Mouse (Mus musculus) gonadal fat pad, adult 2 months (tissue): Measurements from ENCODE around the gene Fscn2. TPM values are rescaled to one million over a fixed set of nuclear protein-coding genes. Genes with fewer than 3 reads are reported as not detected.

Source experiments
- DNase-seq: peaks from one replicate; pipeline ENCODE4 v3.0.0-alpha.2; 2012; ENCODE audit warnings: low read depth
- polyA plus RNA-seq: library from polyadenylated mRNA; depleted of rRNA; stranded (reverse); fragments of >200 nt; gene quantifications from 2 replicates; pipeline ENCODE4 v1.2.3, GENCODE M21; 2012

The Fscn2 gene
- polyA plus RNA-seq, 1 experiment, result 0.78 TPM

DNA sequence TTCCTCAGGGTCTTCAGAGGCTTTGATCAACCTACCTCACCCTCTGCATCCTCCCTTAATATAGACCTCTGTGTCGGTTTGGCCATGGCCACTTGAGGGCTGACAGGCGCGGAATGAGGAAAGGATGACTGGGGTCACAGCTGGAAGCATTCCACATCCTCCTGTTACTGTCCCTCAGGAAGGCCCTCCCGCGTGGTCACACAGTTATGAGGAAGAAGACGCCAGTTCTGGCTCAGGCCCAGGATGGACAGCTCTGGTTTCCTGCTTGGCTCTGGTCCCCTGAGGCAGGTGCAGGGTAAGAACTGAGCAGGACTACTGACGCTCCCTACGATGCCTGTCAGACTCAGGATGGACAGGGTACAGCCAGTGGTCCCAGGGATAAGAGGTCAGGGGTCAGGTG, 1.3 kb upstream of the Fscn2 start:
- DNase-seq, result no peak

DNA sequence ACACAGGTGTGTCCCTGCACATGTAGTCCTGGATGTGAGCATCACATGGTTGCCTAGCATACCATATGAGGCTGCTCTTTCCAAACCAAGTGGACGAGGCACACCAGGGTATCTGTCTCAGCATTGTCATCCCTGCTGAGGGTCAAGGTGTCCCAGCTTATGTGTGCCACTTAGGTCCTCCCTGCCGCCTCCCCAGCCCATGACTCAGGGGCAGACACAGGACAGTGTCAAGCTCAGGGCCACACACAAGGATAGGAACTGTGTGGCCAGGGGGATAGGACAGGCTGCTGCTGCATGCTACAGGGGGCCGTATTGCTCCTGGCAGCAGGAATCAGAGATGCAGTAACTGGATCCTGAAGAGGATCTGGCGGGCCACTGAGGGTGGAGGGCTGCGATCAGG, 579 bp upstream of the Fscn2 start:
- DNase-seq, result no peak

DNA sequence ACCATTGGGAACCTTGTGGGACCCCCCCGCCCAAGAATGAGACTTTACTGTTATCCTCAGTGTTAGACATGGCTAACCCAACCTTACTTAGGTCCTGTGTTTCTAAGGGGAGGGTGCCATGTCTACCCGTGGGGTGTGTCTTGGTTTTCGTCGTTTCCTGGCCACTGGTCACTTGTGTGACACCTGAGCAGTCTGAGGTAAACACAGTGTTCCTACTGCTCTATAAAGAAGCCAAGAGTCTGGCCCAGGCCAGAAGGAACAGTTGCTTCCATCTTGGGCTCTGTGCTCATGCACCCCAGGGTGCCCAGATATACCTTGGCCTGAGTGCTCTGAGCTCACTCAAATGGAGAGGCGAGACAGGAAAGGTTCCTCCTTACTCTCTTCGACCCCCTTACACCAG, 1.6 kb downstream of the Fscn2 start:
- DNase-seq, result no peak

DNA sequence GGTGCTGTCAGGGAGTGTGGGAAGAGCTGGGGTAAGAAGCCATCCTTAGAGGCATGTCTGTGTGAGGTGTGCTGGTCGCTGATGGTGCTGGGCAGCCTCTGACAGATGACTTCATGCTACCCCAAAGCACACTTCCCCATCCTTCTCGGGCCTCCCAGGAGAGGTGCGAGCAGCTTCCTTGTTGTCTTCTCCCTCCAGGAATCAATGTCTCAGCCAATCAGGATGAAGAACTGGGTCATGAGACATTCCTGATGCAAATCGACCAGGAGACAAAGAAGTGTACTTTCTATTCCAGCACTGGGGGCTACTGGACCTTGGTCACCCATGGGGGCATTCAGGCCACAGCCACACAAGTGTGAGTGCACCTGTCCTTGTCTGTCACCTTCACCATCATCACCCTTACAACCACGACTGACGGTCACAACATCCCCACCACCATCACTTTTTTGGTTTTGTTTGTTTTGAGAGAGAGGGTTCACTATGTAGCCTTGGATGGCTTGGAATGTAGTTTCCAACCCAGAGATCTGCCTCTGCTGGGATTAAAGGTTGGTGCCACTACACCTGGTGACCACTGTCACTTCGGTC, 5.2 kb downstream of the Fscn2 start:
- no peak for DNase-seq

- no peak for DNase-seq
These were observed 8.3 kb downstream of the Fscn2 start for GRCm38 (mm10) chr11:120369656-120370055.

GRCm38 (mm10) chr11:120373025-120373424, 11.7 kb downstream of the Fscn2 start:
- no peak for DNase-seq

DNA sequence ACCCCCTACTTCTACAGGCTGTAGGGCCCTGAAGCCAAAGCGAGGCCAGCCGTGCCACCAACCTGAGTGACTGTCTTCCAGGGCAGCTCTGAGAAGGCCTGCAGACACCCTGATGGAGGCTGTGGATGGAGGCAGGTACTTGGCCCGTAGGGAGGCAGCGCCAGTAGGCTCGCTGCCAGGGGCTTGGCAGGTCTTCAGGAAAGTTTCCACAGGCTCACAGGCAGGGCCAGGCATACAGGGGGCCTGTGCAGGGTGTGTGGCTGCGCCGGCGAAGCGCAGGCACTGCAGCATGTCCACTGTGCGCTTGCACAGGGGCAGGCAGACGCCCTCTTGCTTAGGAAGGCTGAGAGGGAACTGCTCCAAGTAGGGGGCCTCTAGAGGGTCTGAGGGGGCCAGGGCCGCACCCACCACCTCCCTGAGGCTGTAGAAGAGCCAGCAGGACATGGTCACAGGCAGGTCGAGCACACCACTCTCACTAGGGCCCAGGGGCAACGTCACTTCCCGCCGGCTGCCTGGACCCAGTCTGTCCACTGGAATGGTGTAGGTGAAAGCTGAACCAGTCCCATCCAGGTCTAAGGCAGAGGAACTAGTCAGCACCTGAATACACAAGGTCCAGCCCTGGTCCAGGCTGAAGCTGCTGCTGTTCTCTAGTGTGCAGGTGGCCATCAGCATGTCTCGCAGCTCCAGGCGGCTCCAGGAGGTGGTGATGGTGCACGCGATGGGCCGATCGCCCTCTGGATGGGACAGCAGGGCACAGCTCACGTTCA, 12.7 kb downstream of the Fscn2 start:
- no peak for DNase-seq

GRCm38 (mm10) chr11:120375324-120375723, 14.0 kb downstream of the Fscn2 start:
- DNase-seq, result no peak

DNA sequence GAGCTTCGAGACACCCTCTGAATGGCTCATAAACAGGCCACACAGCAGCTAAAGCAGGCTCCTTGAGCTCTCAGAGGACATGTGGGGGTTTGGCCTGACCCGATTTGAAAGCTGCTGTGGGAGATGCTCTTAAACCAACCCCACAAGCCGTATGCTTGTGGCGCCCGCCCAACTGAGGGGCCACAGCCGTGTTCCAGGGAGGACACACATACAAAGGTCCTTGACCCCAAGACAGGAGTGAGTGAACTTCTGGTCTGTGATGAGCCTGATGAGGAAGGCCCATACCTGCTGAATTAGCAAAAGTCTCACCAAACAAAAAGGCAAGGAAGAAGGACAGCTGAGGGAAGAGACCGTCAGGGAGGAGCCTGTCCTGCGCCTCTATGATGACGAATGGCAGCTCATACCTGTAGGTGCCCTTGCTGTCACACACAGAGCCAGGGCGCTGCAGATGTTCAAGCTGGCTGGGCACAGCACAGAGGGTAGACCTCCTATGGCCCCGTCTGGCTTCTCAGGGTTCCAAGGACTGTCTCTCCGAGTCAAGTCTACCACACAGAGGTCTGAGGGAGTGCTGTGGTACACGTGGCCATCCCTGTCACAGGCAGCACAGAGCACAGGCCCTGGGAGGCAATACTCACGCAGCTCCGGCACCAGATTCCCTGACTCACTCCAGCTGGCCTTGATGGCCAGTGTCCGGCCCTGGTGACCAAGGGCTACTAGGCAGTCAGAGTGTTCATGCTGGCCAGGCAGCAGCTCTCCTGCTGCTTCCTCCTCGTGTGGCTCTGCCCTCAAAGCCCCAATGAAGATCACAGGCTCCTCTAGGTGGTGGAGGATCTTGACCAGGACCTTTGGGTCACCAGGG, 15.2 kb downstream of the Fscn2 start:
- DNase-seq, result no peak

GRCm38 (mm10) chr11:120377337-120377736, 16.0 kb downstream of the Fscn2 start:
- no peak for DNase-seq

- no peak for DNase-seq
These were observed 16.8 kb downstream of the Fscn2 start for GRCm38 (mm10) chr11:120378031-120378610.

DNA sequence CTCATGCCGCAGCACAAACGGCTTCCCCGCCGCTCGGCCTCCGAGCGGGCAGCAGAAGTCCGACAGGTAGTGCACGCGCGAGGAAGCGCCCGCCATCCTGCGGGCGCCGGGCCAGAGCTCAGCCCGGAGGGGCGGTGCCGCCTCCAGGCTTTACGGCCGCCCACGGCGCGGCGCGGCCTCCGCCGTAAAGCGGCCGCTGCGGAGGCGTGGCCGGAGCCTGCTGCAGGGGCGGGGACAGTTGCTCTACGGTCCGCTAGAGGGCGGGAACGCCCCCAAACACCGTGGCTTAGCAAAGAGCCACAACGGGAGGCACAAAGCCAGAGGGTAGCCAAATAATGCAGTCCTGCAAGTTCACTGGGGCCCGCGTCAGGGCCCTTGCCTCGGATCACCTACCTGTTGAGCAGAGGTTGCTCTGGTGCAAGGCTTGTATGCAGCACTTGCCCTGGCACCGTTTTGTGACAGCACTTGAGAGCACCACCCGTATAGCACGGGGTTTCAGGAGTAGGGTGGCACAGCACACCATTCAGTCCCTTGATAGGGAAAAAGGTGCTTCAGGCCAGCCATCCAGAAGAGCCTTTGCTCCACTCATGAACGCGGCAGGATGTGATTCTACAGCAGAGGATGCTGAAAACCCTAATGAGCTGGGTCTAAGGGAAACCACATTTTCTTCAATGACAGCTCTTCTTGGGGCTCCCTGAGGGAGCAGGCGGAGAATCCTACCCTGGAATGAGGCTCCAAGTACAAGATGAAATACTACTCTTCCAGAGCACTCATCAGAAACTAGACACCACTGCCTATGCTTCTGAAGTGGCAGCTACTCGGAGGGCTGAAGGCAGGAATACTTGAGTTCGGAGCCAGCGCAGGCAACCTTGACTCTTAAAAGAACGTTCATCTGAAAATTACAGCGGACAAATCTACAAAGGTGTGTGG, 17.5 kb downstream of the Fscn2 start, which contains the start of gene Faap100:
Faap100 (minus strand) TSS at position 154 of the 930 bp plus-strand sequence.
- DNase-seq, result peak; percentile 49

DNA sequence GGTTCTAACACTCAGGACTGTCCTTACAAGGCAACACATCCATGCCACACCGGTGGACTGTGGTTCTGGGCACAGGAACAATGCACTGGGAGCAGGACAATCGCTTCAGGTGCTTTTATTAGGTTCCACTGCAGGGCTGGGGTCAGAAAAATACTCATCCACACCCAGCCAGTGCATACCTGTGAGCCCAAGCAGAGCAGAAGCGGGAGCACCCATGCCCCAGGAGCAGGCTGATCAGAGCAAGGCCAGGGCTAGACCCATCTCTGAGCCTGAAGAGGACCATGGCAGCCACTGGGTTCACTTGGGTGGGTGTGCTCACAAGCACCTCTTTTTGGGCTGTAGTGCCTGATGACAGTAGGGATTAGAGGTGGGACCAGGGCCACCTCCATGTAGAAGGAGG, 18.9 kb downstream of the Fscn2 start:
- DNase-seq, result no peak

DNA sequence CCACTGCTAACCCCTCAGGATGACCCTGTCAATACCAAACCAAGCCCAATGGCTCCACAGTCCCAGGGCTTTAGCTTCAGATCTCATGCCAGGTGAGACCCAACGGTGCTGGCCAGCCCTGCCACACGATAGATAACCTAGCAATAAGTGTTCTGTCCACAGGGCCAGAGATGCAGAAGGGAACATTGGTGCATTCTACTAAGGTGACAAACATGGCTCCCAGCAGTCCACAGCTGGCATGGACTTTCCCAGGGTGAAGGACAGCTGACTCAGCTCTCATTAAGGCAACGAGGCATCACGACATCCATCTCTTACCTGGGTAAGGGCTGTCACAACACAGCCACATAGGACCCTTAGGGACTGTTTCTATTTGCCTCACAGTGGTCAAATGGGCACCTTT, 19.8 kb downstream of the Fscn2 start:
- DNase-seq, result no peak

DNA sequence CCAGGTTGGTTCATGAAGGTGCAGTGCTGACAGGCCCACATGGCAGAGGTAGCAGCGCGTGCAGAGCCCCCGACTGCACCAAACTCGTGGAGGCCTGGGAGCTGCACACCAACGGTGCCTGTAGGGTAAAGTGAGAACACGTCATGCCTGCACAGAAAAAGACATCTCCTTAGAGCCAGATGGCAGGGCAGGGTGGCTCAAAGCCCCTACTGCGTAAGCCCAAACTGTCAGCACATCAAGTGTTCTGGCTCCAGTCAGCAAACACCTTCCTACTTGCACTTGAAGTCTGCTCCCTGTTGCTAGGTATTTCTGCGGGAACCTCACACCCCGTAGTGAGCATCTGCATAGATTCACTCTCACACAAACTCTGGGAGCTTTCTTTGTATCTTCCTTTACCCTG, 21.2 kb downstream of the Fscn2 start:
- DNase-seq, result no peak

DNA sequence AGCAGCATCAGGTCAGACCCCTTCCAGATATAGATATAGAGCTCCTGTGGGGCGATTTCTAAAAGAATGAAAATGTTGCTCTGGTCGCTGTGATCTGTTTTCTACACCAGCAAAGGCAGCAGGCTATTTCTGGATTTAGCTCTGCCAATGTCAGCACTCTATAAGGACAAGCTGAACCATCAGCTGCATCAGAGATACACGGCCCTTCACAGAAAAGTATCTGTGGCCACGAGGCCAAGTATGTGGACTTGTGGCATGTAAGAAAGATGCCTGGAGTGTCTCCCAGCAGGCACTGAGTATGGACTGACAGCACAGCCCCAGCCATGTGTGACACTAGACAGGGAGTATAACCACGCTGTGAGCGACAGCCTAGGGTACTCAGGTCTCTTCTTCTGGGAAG, 25.3 kb downstream of the Fscn2 start:
- DNase-seq, result no peak

DNA sequence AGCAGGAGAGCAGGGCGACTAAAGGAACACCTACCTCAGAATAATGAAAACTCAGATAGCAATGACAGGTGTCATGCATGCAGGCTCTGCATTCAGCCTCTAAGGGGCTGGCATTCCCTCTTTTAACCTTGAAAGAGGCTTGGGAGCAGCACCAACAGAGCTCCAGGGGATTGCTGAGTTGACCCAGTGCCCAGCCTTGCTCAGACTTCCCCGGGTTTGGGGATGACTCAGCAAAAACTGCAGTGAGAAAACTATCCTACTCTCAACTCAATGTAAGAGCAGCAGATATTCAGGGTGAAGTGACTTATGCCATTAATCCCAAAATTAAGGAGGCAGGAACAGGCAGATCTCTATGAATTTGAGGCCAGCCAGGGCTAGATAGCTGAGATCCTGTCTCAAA, 25.8 kb downstream of the Fscn2 start:
- DNase-seq, result no peak

DNA sequence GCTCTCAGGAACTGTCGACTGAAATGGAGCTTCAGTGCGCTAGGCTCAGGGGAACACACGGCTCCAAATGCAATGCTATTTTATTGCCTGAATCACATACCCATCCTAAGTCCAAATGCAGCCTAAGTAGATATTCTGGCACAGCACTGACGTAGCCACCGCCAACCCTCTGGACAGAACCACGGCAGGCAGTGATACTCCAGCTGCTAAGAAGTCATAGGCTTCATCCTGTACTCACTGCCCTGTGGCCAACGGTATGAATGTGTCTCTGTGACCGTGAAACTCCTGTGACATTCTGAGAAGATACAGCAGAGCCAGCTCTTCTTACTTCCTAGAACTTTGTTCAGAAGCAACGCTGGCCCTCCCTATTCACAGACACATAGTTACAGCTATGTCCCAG, 27.2 kb downstream of the Fscn2 start:
- no peak for DNase-seq

GRCm38 (mm10) chr11:120395661-120396060, 34.3 kb downstream of the Fscn2 start:
- DNase-seq, result peak; percentile 79

- no peak for DNase-seq
These were observed 36.3 kb downstream of the Fscn2 start for GRCm38 (mm10) chr11:120397602-120398001.

DNA sequence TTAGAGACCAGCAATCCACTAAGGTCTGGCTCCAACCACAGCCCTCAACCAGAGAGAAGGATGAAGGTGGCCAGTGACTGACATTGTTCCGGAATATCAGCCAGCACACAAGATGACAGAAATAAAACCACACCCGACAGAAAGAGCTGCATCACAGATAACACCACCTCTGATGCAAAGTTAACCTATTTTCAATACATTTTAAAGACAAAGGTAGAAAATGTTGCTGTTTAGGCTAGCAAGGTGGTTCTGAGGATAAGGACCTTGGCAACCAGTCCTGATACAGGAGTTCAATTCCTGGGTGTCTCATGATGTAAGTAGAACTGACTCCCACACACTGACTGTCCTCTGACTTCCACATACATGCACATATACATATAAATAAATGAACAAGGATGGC, 38.0 kb downstream of the Fscn2 start:
- DNase-seq, result no peak
